Mouse (Mus musculus) liver, embryonic 14.5 days (tissue): ENCODE results near the gene Llgl1.

ENCODE experiments used
- CTCF ChIP-seq: IDR thresholded peaks from 2 replicates; pipeline ENCODE4 v1.5.1; 2016; ENCODE audit warnings: antibody characterized with exemption, low read depth, control low read depth
- EP300 ChIP-seq: IDR thresholded peaks from 2 replicates; pipeline ENCODE4 v1.6.1; 2016; ENCODE audit warnings: antibody characterized with exemption, low read depth

GRCm38 (mm10) chr11:60696165-60696564 is 3.4 kb upstream of the Llgl1 start:
- TF ChIP-seq CTCF (peak; percentile 19; the same call in 1 of the 2 replicates), EP300 (no peak)
